Mouse (Mus musculus): ENCODE measurements at regions not wholly inside any gene's neighbourhood (a gene's known extent, or its start where the extent isn't known, plus 50 kb on each side); places are given as distances from the start of the nearest gene placed in this dataset.

DNA sequence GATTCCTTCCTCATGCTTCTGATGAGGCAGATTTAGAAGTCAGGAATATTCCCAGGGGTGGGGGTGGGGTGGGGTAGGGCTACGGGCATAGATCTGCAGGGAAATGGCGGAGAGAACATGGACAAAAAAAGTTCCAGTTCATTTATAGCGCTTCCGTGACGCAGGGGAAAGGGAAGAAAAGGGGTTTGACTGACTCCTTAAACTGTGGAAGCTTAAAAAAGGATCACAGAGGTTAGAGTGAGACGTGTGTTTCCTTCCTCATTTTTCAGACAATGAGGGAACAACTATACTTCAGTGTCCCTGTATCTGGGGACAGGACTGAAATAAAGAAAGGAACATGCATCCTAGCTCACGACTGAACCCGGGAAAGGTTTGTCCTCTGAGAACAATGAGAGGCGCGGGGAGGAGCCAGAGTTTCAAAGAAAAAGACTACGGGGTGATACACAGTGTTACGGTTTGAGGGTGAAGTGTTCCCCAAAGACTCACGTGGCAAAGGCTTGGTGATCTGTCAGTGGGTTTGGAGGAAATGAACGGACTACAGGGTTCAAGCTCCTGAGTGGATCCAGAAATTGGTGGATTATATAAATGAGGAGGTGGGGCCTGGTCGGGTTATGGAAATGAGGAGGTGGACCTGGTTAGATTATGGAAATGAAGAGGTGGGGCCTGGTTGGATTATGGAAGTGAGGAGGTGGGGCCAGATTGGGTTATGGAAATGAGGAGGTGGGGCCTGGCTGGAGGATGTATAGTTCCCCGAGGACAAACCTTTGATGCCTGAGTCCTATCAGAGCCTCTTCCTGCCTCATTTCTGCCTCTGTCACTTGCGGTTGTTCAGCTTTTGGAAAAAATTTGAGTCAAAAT lies 57.8 kb upstream of the Tmem150c start:
- intact Hi-C loops (cut with DNase I): no loop called here
- DNase-seq (ENCODE audit: low spot score in 2 of 2): no peak

DNA sequence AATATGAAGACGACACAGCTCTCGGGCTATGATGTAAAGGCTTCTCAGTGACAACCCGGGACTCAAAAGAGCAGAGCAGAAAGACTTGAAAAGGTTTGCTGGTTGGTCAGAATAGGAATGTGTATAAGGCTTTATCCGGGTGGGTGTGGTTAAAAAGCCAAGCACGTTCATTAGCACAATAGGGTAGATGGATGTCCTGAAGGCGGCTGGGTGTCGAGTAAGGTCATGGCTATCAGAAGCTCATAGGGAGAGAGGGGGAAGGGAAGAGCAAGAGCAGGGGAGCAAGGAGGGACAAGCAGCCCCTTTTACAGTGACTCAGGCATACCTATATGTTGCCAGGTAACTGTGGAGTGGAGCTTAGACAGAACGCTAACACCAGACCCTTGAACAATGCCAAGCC lies 54.3 kb upstream of the Tmem150c start:
- intact Hi-C loops (cut with DNase I): no loop called here
- DNase-seq (ENCODE audit: low spot score in 2 of 2): no peak

DNA sequence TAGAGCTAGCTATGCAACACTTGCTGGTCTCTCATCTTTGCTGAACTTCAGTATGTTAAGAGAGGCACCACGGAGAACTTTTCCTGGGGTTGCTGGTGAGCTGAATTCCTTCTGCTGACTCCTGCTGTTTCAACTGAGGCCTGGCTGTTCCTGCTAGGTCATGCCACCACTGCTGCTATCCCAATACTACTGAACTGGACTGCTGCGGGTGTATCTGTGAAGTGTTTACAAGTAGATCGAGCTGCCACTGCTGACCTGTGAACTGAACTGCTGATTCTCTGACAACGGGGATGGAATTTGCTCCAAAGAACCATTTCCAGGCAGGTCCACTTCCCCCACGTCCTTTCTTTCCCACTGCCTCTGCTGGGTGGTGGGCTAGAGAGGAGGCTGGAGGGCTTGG lies 51.1 kb upstream of the Tmem150c start:
- intact Hi-C loops (cut with DNase I): no loop called here

More for the DNA sequence above, 51.1 kb upstream of the Tmem150c start:
- no peak for DNase-seq (ENCODE audit: low spot score in 2 of 2)
